Mouse (Mus musculus): ENCODE measurements around the gene Vwc2l. TPM values are rescaled to one million over a fixed set of nuclear protein-coding genes. Genes with fewer than 3 reads are reported as not detected.

Vwc2l gene
- polyA plus RNA-seq, 1 experiment from 2014 or later: not detected

- 62% methylated on average over 7 of the region's 7 CpGs for WGBS
- Histone ChIP-seq H3K4me2 (no peak overlapping the region), H3K27ac (replicated peaks) (no peak overlapping the region), H3K4me1 (no peaks in the 10 kb centered on the region), H3K4me3 (no peak overlapping the region), H3K9ac (no peak overlapping the region), H3K36me3 (no peaks in the 10 kb centered on the region), H3K9me3 (no peaks in the 10 kb centered on the region), H3K27me3 (replicated peaks) (no peaks in the 10 kb centered on the region)
- ATAC-seq (ENCODE audit: extremely low read depth, insufficient number of reproducible peaks, low FRiP score, low TSS enrichment): no peak
Measured at GRCm38 (mm10) chr1:70842222-70842621, 116.7 kb downstream of the Vwc2l start.

DNA sequence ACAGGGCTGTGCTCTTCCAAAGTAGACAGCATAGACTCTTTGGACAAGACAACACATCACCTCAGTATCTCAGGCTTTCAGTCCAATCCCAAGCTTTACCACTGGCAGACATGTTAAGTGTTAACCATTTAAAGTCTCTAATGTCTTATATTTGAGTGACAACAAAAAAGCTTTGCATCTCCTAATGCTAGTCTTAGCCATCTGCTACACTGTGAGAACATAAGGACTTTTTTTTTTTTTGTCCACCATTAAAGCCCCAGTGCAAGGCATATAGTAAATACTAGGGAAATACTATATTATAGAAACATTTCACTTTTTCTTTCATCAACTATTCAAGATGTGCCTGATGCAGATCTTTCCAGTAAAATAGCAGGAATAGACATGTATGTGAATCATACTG lies 119.8 kb downstream of the Vwc2l start:
- Histone ChIP-seq H3K4me1 (no peaks in the 10 kb centered on the region), H3K27me3 (replicated peaks) (no peaks in the 10 kb centered on the region), H3K9ac (no peak overlapping the region), H3K36me3 (no peaks in the 10 kb centered on the region), H3K4me3 (no peak overlapping the region), H3K27ac (replicated peaks) (no peak overlapping the region), H3K9me3 (no peaks in the 10 kb centered on the region), H3K4me2 (no peak overlapping the region)
- no peak for ATAC-seq (ENCODE audit: extremely low read depth, insufficient number of reproducible peaks, low FRiP score, low TSS enrichment)

GRCm38 (mm10) chr1:70851633-70852390 lies 126.3 kb downstream of the Vwc2l start:
- Histone ChIP-seq H3K4me2 (no peak overlapping the region), H3K36me3 (no peaks in the 10 kb centered on the region), H3K27ac (replicated peaks) (no peak overlapping the region), H3K9me3 (no peaks in the 10 kb centered on the region), H3K4me3 (no peak overlapping the region), H3K9ac (no peak overlapping the region), H3K27me3 (replicated peaks) (no peaks in the 10 kb centered on the region), H3K4me1 (peaks cover 12% of the 10 kb centered on the region)
- ATAC-seq (ENCODE audit: extremely low read depth, insufficient number of reproducible peaks, low FRiP score, low TSS enrichment): no peak
- 63% methylated on average over 12 of the region's 12 CpGs for WGBS

DNA sequence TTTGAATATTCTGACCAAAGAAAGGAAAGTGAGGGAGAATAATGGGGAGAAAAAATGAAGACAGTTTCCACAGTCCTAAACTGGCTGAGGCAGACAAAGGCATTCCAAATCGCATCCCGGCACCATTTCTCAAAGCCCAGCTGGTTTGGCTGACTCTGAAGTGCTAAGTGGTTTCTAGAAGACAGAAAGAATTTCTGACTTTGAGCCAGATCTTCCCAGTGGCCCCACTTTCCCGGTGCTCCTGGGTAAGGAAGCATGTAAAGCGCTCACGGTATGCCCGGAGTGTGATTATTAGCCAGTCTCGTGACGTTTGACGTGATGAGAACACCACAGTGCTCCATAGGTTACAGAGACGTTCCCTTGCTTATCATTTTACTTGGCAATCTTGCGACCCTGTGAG lies 127.9 kb downstream of the Vwc2l start:
- peak overlapping the region; percentile 30; the same call in 1 of the 2 replicates for H3K27ac ChIP-seq (replicated peaks)

GRCm38 (mm10) chr1:70855912-70856311 lies 130.4 kb downstream of the Vwc2l start:
- Histone ChIP-seq H3K9ac (no peak overlapping the region), H3K36me3 (no peaks in the 10 kb centered on the region), H3K27ac (replicated peaks) (no peak overlapping the region), H3K9me3 (no peaks in the 10 kb centered on the region), H3K4me3 (no peak overlapping the region), H3K27me3 (replicated peaks) (no peaks in the 10 kb centered on the region), H3K4me1 (peaks cover 12% of the 10 kb centered on the region), H3K4me2 (no peak overlapping the region)
- 72% methylated on average over 5 of the region's 5 CpGs for WGBS
- no peak for ATAC-seq (ENCODE audit: extremely low read depth, insufficient number of reproducible peaks, low FRiP score, low TSS enrichment)

More for the DNA sequence above, 127.9 kb downstream of the Vwc2l start:
- Histone ChIP-seq H3K4me3 (no peak overlapping the region), H3K36me3 (no peaks in the 10 kb centered on the region), H3K4me1 (peaks cover 12% of the 10 kb centered on the region), H3K4me2 (peak overlapping the region; percentile 27; the same call in 1 of the 2 replicates), H3K9ac (no peak overlapping the region), H3K9me3 (no peaks in the 10 kb centered on the region), H3K27me3 (replicated peaks) (no peaks in the 10 kb centered on the region)
- WGBS: 43% methylated on average over 11 of the region's 11 CpGs
- no peak; the same call in 1 of the 2 replicates for ATAC-seq (ENCODE audit: extremely low read depth, insufficient number of reproducible peaks, low FRiP score, low TSS enrichment)

GRCm38 (mm10) chr1:70861672-70862071 lies 136.2 kb downstream of the Vwc2l start:
- Histone ChIP-seq H3K36me3 (no peaks in the 10 kb centered on the region), H3K4me1 (peaks cover 7% of the 10 kb centered on the region), H3K9ac (no peak overlapping the region), H3K27ac (replicated peaks) (no peak overlapping the region), H3K9me3 (no peaks in the 10 kb centered on the region), H3K4me2 (no peak overlapping the region), H3K27me3 (replicated peaks) (no peaks in the 10 kb centered on the region), H3K4me3 (no peak overlapping the region)
- WGBS: 47% methylated on average over 2 of the region's 2 CpGs
- no peak for ATAC-seq (ENCODE audit: extremely low read depth, insufficient number of reproducible peaks, low FRiP score, low TSS enrichment)

- no peaks in the 10 kb centered on the region for H3K9me3 ChIP-seq
- H3K27me3 ChIP-seq (replicated peaks): no peaks in the 10 kb centered on the region
- H3K4me2 ChIP-seq: no peak overlapping the region
- 41% methylated on average over 5 of the region's 5 CpGs for WGBS
- peak overlapping the region; percentile 51; the same call in 1 of the 2 replicates for H3K27ac ChIP-seq (replicated peaks)
- no peaks in the 10 kb centered on the region for H3K36me3 ChIP-seq
- H3K9ac ChIP-seq: no peak overlapping the region
- peaks cover 7% of the 10 kb centered on the region for H3K4me1 ChIP-seq
- peak; percentile 37; the same call in 1 of the 2 replicates for ATAC-seq (ENCODE audit: extremely low read depth, insufficient number of reproducible peaks, low FRiP score, low TSS enrichment)
- H3K4me3 ChIP-seq: no peak overlapping the region
Measured at GRCm38 (mm10) chr1:70866137-70866536, 140.6 kb downstream of the Vwc2l start.

GRCm38 (mm10) chr1:70880496-70880895 lies 155.0 kb downstream of the Vwc2l start:
- no peak overlapping the region for H3K9ac ChIP-seq
- H3K4me1 ChIP-seq: no peaks in the 10 kb centered on the region
- H3K27ac ChIP-seq (replicated peaks): no peak overlapping the region
- no peak overlapping the region for H3K4me2 ChIP-seq
- H3K36me3 ChIP-seq: no peaks in the 10 kb centered on the region
- 81% methylated on average over 2 of the region's 2 CpGs for WGBS
- no peaks in the 10 kb centered on the region for H3K9me3 ChIP-seq
- no peak overlapping the region for H3K4me3 ChIP-seq
- H3K27me3 ChIP-seq (replicated peaks): no peaks in the 10 kb centered on the region
- ATAC-seq (ENCODE audit: extremely low read depth, insufficient number of reproducible peaks, low FRiP score, low TSS enrichment): no peak

DNA sequence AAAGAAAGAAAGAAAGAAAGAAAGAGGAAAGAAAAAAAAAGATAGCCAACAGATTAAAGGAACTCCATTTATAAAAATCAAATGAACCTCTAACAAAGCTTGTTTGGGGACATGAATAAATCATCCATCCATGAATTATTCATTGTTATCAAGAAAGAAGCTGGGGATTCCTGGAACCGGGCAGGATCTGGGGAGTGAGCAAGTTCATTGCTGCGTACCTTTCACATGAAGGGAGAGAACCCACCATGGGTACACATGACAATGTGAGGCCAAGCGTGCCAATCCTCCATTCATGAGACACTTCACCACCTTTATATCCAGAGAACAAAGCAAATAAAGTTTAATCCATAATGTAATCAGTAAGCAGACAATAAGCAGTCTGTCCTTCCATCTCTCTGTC lies 155.8 kb downstream of the Vwc2l start:
- 75% methylated on average over 3 of the region's 3 CpGs for WGBS
- H3K4me1 ChIP-seq: no peaks in the 10 kb centered on the region
- no peaks in the 10 kb centered on the region for H3K27me3 ChIP-seq (replicated peaks)
- H3K4me2 ChIP-seq: no peak overlapping the region
- no peak for ATAC-seq (ENCODE audit: extremely low read depth, insufficient number of reproducible peaks, low FRiP score, low TSS enrichment)
- H3K9me3 ChIP-seq: no peaks in the 10 kb centered on the region
- no peaks in the 10 kb centered on the region for H3K36me3 ChIP-seq
- H3K4me3 ChIP-seq: no peak overlapping the region
- H3K27ac ChIP-seq (replicated peaks): no peak overlapping the region
- no peak overlapping the region for H3K9ac ChIP-seq

DNA sequence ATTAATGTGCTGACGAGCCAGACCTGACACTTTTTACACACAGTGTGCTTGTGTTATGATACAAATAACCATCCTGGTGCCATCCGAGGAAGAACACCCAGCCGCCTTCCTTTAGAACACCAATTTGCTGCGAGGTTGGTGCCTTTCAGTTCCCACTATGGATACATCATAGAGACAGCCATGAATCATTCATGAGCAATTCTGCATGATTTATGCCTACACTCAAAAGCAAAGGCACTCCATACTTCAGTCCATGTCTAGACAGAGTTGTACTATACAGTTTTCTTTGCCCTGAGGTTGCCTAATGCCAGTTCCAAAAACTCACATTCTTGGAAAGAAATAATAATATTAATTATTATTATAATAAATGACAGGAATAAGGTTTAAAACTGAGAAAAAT lies 158.6 kb downstream of the Vwc2l start:
- no peaks in the 10 kb centered on the region for H3K4me1 ChIP-seq
- WGBS: 76% methylated on average over 4 of the region's 4 CpGs
- H3K4me2 ChIP-seq: no peak overlapping the region
- no peak for ATAC-seq (ENCODE audit: extremely low read depth, insufficient number of reproducible peaks, low FRiP score, low TSS enrichment)
- H3K27me3 ChIP-seq (replicated peaks): no peaks in the 10 kb centered on the region
- no peak overlapping the region for H3K9ac ChIP-seq
- no peak overlapping the region for H3K4me3 ChIP-seq
- H3K36me3 ChIP-seq: no peaks in the 10 kb centered on the region
- no peak overlapping the region for H3K27ac ChIP-seq (replicated peaks)
- no peaks in the 10 kb centered on the region for H3K9me3 ChIP-seq

GRCm38 (mm10) chr1:70902311-70902710 lies 176.8 kb downstream of the Vwc2l start:
- ATAC-seq (ENCODE audit: extremely low read depth, insufficient number of reproducible peaks, low FRiP score, low TSS enrichment): peak; percentile 70
- Histone ChIP-seq H3K36me3 (no peaks in the 10 kb centered on the region), H3K4me1 (peaks cover 9% of the 10 kb centered on the region), H3K4me2 (no peak overlapping the region), H3K27ac (replicated peaks) (no peak overlapping the region), H3K27me3 (replicated peaks) (no peaks in the 10 kb centered on the region), H3K9me3 (no peaks in the 10 kb centered on the region), H3K9ac (no peak overlapping the region), H3K4me3 (no peak overlapping the region)
- WGBS: 9% methylated on average over 3 of the region's 3 CpGs

- 82% methylated on average over 2 of the region's 2 CpGs for WGBS
- no peaks in the 10 kb centered on the region for H3K36me3 ChIP-seq
- no peak overlapping the region for H3K27ac ChIP-seq (replicated peaks)
- no peaks in the 10 kb centered on the region for H3K27me3 ChIP-seq (replicated peaks)
- H3K4me2 ChIP-seq: no peak overlapping the region
- peaks cover 6% of the 10 kb centered on the region for H3K4me1 ChIP-seq
- ATAC-seq (ENCODE audit: extremely low read depth, insufficient number of reproducible peaks, low FRiP score, low TSS enrichment): no peak
- H3K9me3 ChIP-seq: no peaks in the 10 kb centered on the region
- H3K4me3 ChIP-seq: no peak overlapping the region
- H3K9ac ChIP-seq: no peak overlapping the region
Measured at GRCm38 (mm10) chr1:70907366-70907765, 181.9 kb downstream of the Vwc2l start.
